Comparison of ENCODE assay signal across 8 mouse cellular contexts in the genomic region with DNA sequence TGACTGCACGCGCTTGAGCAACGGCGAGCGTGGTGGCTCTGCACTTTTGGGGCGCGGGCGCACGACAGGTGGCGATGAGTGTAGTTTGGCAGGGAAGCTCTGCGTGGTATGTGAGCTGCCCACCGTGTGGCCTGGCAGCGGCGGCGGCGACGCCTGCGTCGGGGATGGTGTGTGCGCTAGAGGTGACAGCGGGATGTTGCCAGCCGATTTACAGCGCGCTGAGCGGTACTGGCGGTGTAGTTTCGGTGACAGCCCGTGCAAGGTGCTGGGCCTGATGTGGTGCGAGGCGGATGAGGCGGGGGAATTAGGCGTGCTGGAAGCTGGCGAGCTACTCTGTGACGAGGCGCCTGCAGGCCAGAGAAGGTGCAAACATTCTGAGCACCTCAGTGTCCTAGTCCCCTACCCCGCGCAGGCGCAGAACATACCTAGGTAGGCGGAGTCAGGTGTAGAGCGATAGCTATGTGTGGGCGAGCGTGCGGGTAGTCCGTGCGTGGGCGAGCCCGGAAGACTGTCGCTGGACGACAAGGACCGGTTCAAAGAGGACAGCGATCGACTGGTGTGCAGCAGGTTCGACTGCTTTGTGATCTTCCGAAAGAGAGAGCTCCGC. TPM values are rescaled to one million over a fixed set of nuclear protein-coding genes. Genes with fewer than 3 reads are reported as not detected.
DNase-seq lines count a peak whose midpoint lies in the region; ATAC-seq and TF ChIP-seq lines count a peak whose summit lies in the region.

No protein-coding gene starts in this region.

- no peaks in the 10 kb centered on the region for H3K9me3 ChIP-seq in liver, embryonic 13.5 days (replicated peaks)
- H3K9me3 ChIP-seq in stomach, postnatal 0 days (ENCODE audit: control insufficient read depth, low read length): no peaks in the 10 kb centered on the region

- no peak for TF ChIP-seq EP300 in stomach, postnatal 0 days (optimal IDR thresholded peaks at IDR 0.05)

- peak overlapping the region; percentile 88 for H3K4me2 ChIP-seq in liver, embryonic 13.5 days
- peak overlapping the region; percentile 65 for H3K4me2 ChIP-seq in stomach, postnatal 0 days (replicated peaks; ENCODE audit: low read depth)

- peak; percentile 27 to 57 for DNase-seq in layer of hippocampus, adult 2 months (ENCODE audit: low spot score in 2 of 2)
- DNase-seq in layer of hippocampus, adult 9-10 months (ENCODE audit: low spot score): no peak
- DNase-seq in cerebellum, postnatal 25 days: peak; percentile 91 to 93
- peak; percentile 83 for DNase-seq in kidney, adult 11 months
- peak; percentile 82 for DNase-seq in liver, embryonic 13.5 days
- DNase-seq in naive thymus-derived CD4-positive, alpha-beta T cell, adult 2 months (ENCODE audit: low read depth): peak; percentile 93
- DNase-seq in stomach, postnatal 0 days (ENCODE audit: low spot score): peak; percentile 83

- 1% methylated on average over 55 of the region's 55 CpGs for whole genome bisulfite sequencing in liver, embryonic 13.5 days (ENCODE audit: insufficient replicate concordance)
- 1% methylated on average over 55 of the region's 55 CpGs for WGBS in stomach, postnatal 0 days

- peaks cover 9% of the 10 kb centered on the region for H3K36me3 ChIP-seq in liver, embryonic 13.5 days
- H3K36me3 ChIP-seq in stomach, postnatal 0 days (ENCODE audit: control insufficient read depth, insufficient read depth, low read length): no peaks in the 10 kb centered on the region

- ATAC-seq in granulocyte monocyte progenitor cell, adult 5-6 weeks (replicated peaks; ENCODE audit: poor library complexity, severe bottlenecking): peak; percentile 13
- ATAC-seq in liver, embryonic 13.5 days (ENCODE audit: low read depth): peak; percentile 63
- peak; percentile 63 for ATAC-seq in stomach, postnatal 0 days (ENCODE audit: low FRiP score, low TSS enrichment)

- H3K27ac ChIP-seq in layer of hippocampus, adult 2 months: peak overlapping the region; percentile 43; the same call in 1 of the 2 replicates
- H3K27ac ChIP-seq in liver, embryonic 13.5 days: peak overlapping the region; percentile 50
- no peak overlapping the region for H3K27ac ChIP-seq in stomach, postnatal 0 days (replicated peaks)

- no peak for TF ChIP-seq CTCF in layer of hippocampus, adult 2 months (conservative IDR thresholded peaks at IDR 0.05)
- TF ChIP-seq CTCF in stomach, postnatal 0 days (IDR thresholded peaks at IDR 0.05; ENCODE audit: low read depth): no peak; the same call in 1 of the 2 replicates

- peak overlapping the region; percentile 41 for H3K4me3 ChIP-seq in layer of hippocampus, adult 2 months
- peak overlapping the region; percentile 54 for H3K4me3 ChIP-seq in liver, embryonic 13.5 days (replicated peaks)
- peak overlapping the region; percentile 40 for H3K4me3 ChIP-seq in stomach, postnatal 0 days (ENCODE audit: low read depth, low read length)

- peaks cover 50% of the 10 kb centered on the region for H3K4me1 ChIP-seq in liver, embryonic 13.5 days (replicated peaks)
- H3K4me1 ChIP-seq in stomach, postnatal 0 days (replicated peaks; ENCODE audit: control insufficient read depth, insufficient read depth): 0 out of 2 replicates have a peak, but pooled peaks cover 3% of the 10 kb centered on the region

- H3K27me3 ChIP-seq in liver, embryonic 13.5 days: peaks cover 55% of the 10 kb centered on the region
- no peaks in the 10 kb centered on the region for H3K27me3 ChIP-seq in stomach, postnatal 0 days (ENCODE audit: control insufficient read depth, insufficient read depth, low read length)

- H3K9ac ChIP-seq in liver, embryonic 13.5 days: peak overlapping the region; percentile 68
- H3K9ac ChIP-seq in stomach, postnatal 0 days (ENCODE audit: low read length): peak overlapping the region; percentile 51

RNA-seq across cellular contexts. Expression of a gene that starts 4.6 kb away (rescaled TPM):
- 1 to 10 TPM; 3.9 to 5.7 TPM for total RNA-seq in layer of hippocampus, adult 2 months (2021)
- 35.6 and 55.5 TPM in 2 replicates for total RNA-seq in granulocyte monocyte progenitor cell, adult 5-6 weeks (2014; fragmentation: Nextera tagmentation)
- 59.6 and 117 TPM in 2 replicates for total RNA-seq in granulocyte monocyte progenitor cell, adult 5-6 weeks (2017)
- 9.3 and 10.4 TPM in 2 replicates for polyA plus RNA-seq in liver, embryonic 13.5 days (2015; fragmentation: Nextera tagmentation; extraction: Ambion mirVana)
- 15.9 and 17.4 TPM in 2 replicates for polyA plus RNA-seq in stomach, postnatal 0 days (2015; fragmentation: Nextera tagmentation; extraction: Ambion mirVana)

RNA-seq across cellular contexts. Expression of a gene that starts 11.3 kb away (rescaled TPM):
- total RNA-seq in layer of hippocampus, adult 2 months (2021): not detected
- 0.52 and 1.0 TPM in 2 replicates for total RNA-seq in granulocyte monocyte progenitor cell, adult 5-6 weeks (2014; fragmentation: Nextera tagmentation)
- total RNA-seq in granulocyte monocyte progenitor cell, adult 5-6 weeks (2017): 0.43 and 0.72 TPM in 2 replicates
- polyA plus RNA-seq in liver, embryonic 13.5 days (2015; fragmentation: Nextera tagmentation; extraction: Ambion mirVana): 469 and 494 TPM in 2 replicates
- polyA plus RNA-seq in stomach, postnatal 0 days (2015; fragmentation: Nextera tagmentation; extraction: Ambion mirVana): 0.51 and 0.82 TPM in 2 replicates

RNA-seq across cellular contexts. Expression of a gene that starts 19.3 kb away (rescaled TPM):
- total RNA-seq in layer of hippocampus, adult 2 months (2021): 10 to 100 TPM; 37.5 to 41.2 TPM
- 23.2 and 25.8 TPM in 2 replicates for total RNA-seq in granulocyte monocyte progenitor cell, adult 5-6 weeks (2014; fragmentation: Nextera tagmentation)
- 20.1 and 30.3 TPM in 2 replicates for total RNA-seq in granulocyte monocyte progenitor cell, adult 5-6 weeks (2017)
- 44.7 and 48.6 TPM in 2 replicates for polyA plus RNA-seq in liver, embryonic 13.5 days (2015; fragmentation: Nextera tagmentation; extraction: Ambion mirVana)
- 18.5 and 21.1 TPM in 2 replicates for polyA plus RNA-seq in stomach, postnatal 0 days (2015; fragmentation: Nextera tagmentation; extraction: Ambion mirVana)

RNA-seq across cellular contexts. Expression of a gene that starts 24.2 kb away (rescaled TPM):
- total RNA-seq in layer of hippocampus, adult 2 months (2021): 10 to 100 TPM; 78.9 to 85.5 TPM
- not detected in 2 replicates for total RNA-seq in granulocyte monocyte progenitor cell, adult 5-6 weeks (2014; fragmentation: Nextera tagmentation)
- not detected in 2 replicates for total RNA-seq in granulocyte monocyte progenitor cell, adult 5-6 weeks (2017)
- 0.12 and 0.13 TPM in 2 replicates for polyA plus RNA-seq in liver, embryonic 13.5 days (2015; fragmentation: Nextera tagmentation; extraction: Ambion mirVana)
- 0.87 and 1.1 TPM in 2 replicates for polyA plus RNA-seq in stomach, postnatal 0 days (2015; fragmentation: Nextera tagmentation; extraction: Ambion mirVana)

RNA-seq across cellular contexts. Expression of a gene that starts 33.8 kb away (rescaled TPM):
- total RNA-seq in layer of hippocampus, adult 2 months (2021): 1 to 10 TPM; 1.1 TPM
- not detected in 2 replicates for total RNA-seq in granulocyte monocyte progenitor cell, adult 5-6 weeks (2014; fragmentation: Nextera tagmentation)
- not detected in 2 replicates for total RNA-seq in granulocyte monocyte progenitor cell, adult 5-6 weeks (2017)
- 0.33 and 0.56 TPM in 2 replicates for polyA plus RNA-seq in liver, embryonic 13.5 days (2015; fragmentation: Nextera tagmentation; extraction: Ambion mirVana)
- polyA plus RNA-seq in stomach, postnatal 0 days (2015; fragmentation: Nextera tagmentation; extraction: Ambion mirVana): 0.05 and 0.13 TPM in 2 replicates

Comparison
In these comparisons a context has a peak if more than half of its experiments do, and no peak if none do; other contexts are left out.
1. ATAC-seq: peak in every context shown above with its lines; median percentile 63 in liver, embryonic 13.5 days; 63 in stomach, postnatal 0 days; 13 in granulocyte monocyte progenitor cell, adult 5-6 weeks.
2. RNA of a gene that starts 4.6 kb away (total RNA-seq): 35.6 to 117 TPM in granulocyte monocyte progenitor cell, adult 5-6 weeks; 3.9 to 5.7 TPM in layer of hippocampus, adult 2 months; every median in the first group is over 4 times any median in the second.
3. Peak in every context shown above with its lines, with median percentiles within 50 percentile points of each other: H3K4me3 ChIP-seq.